Mouse (Mus musculus): ENCODE data around the gene Gm9603.
"Not testable (repeated sequence)": the region's sequence is repeated elsewhere in the genome, so short reads cannot be mapped to it uniquely, and the experiment has no call there.

Gm9603 gene

DNA sequence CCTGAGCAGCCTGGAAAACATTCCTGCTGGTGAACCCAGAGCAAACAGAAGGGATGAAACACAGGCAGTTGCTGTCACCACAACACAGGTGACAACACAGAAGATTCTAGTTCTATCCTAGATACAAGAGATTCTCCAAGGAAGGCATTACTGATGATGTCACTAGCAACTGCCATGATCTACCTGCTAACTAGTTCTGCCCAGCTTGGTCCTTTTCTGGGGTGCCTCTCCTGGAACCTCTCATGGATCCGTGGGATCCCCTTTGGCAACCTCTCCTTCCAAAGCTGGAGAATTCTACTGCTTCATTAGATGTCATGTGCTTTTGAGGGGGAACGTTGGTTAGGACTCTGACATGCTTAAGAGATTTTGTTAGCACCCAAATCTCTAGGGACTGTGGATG lies at the start of gene Gm9603:
TSS of gene Gm9603 (minus strand) at position 101 of the 400 bp plus-strand sequence.
- not testable (repeated sequence) for DNase-seq (ENCODE audit: low spot score)

DNA sequence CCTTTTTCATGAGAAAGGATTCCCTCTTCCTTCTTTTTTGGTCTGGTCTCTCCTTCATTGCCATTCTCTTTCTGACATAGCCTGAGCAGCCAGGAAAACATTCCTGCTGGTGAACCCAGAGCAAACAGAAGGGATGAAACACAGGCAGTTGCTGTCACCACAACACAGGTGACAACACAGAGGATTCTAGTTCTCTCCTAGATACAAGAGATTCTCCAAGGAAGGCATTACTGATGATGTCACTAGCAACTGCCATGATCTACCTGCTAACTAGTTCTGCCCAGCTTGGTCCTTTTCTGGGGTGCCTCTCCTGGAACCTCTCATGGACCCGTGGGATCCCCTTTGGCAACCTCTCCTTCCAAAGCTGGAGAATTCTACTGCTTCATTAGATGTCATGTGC lies 54.3 kb downstream of the Gm9603 start, which contains the start of gene Gm8265:
TSS of gene Gm8265 (minus strand) at position 101 of the 400 bp plus-strand sequence.
- DNase-seq (ENCODE audit: low spot score), result not testable (repeated sequence)
